Comparison of ENCODE assay signal across 9 mouse cellular contexts in genomic region chr13:111936081-111936857, GRCm38 (mm10).
DNase-seq lines count a peak whose midpoint lies in the region; ATAC-seq and TF ChIP-seq lines count a peak whose summit lies in the region.
"Had no signal": no experiment of that assay in that cellular context is flagged by ENCODE, and none has a peak within 500 bp of the region (broad histone marks: within the 10 kb centered on the region; RNA-seq: fewer than 3 reads in every experiment).

No protein-coding gene starts in this region.

- H3K4me1 ChIP-seq in liver, embryonic 11.5 days (replicated peaks; ENCODE audit: control insufficient read depth, insufficient read depth, low read length), result peaks cover 30% of the 10 kb centered on the region
- peaks cover 13% of the 10 kb centered on the region for H3K4me1 ChIP-seq in heart, adult 2 months (ENCODE audit: control insufficient read depth, insufficient read depth, low read length)
- H3K4me1 ChIP-seq in liver, embryonic 16.5 days (ENCODE audit: control insufficient read depth, low read depth, low read length), result peaks cover 71% of the 10 kb centered on the region

- WGBS in liver, embryonic 11.5 days, result 54% methylated on average over 9 of the region's 9 CpGs
- WGBS in heart, adult 2 months, result 32% methylated on average over 9 of the region's 9 CpGs
- 37% methylated on average over 9 of the region's 9 CpGs for WGBS in liver, embryonic 16.5 days (ENCODE audit: insufficient replicate concordance)

- peak; percentile 55 for DNase-seq in liver
- DNase-seq in liver, embryonic 11.5 days (ENCODE audit: low spot score), result no peak
- DNase-seq in adrenal gland, postnatal 10 days, result peak; percentile 80
- DNase-seq in heart, adult 2 months, result peak; percentile 76 to 85
- peak; percentile 75 for DNase-seq in kidney, adult 18-20 months
- peak; percentile 13 for DNase-seq in right cerebral cortex, postnatal 25 days
- no peak for DNase-seq in urinary bladder, adult 2 months (ENCODE audit: low spot score)

- H3K79me2 ChIP-seq in heart, adult 2 months (replicated peaks; ENCODE audit: control insufficient read depth, insufficient read depth, low read length), result no peaks in the 10 kb centered on the region

- ATAC-seq in liver, embryonic 11.5 days (replicated peaks; ENCODE audit: low FRiP score), result no peak
- ATAC-seq in liver, embryonic 16.5 days (ENCODE audit: low read depth), result no peak

- H3K9me3 ChIP-seq in liver, embryonic 11.5 days (ENCODE audit: control insufficient read depth, low read length), result no peaks in the 10 kb centered on the region
- no peaks in the 10 kb centered on the region for H3K9me3 ChIP-seq in liver, embryonic 16.5 days (replicated peaks; ENCODE audit: control insufficient read depth, low read length)
- H3K9me3 ChIP-seq: limb, embryonic 12.5 days had no signal

- no peaks in the 10 kb centered on the region for H3K27me3 ChIP-seq in liver, embryonic 11.5 days (replicated peaks; ENCODE audit: control insufficient read depth, insufficient read depth, low read length)
- H3K27me3 ChIP-seq in heart, adult 2 months (ENCODE audit: control insufficient read depth, insufficient read depth, low read length), result no peaks in the 10 kb centered on the region
- no peaks in the 10 kb centered on the region for H3K27me3 ChIP-seq in liver, embryonic 16.5 days (ENCODE audit: control insufficient read depth, insufficient read depth, low read depth, low read length)
- H3K27me3 ChIP-seq: limb, embryonic 12.5 days had no signal

- intact Hi-C loops in heart, adult 2 months (cut with DNase I), result loop anchor here (2.0 kb wide), 1 partner anchor 127 kb away; the partner anchor contains the start of gene Map3k1

- TF ChIP-seq POLR2A in heart, adult 2 months (IDR thresholded peaks at IDR 0.05; ENCODE audit: insufficient read depth, low read depth, low read length), result no peak

- TF ChIP-seq EP300 in heart, adult 2 months (IDR thresholded peaks at IDR 0.05; ENCODE audit: insufficient read depth, low read depth, low read length), result peak; percentile 88

- H3K4me3 ChIP-seq in liver, embryonic 11.5 days (ENCODE audit: low read depth, low read length), result no peak overlapping the region
- peak overlapping the region; percentile 24; the same call in 1 of the 2 replicates for H3K4me3 ChIP-seq in heart, adult 2 months
- H3K4me3 ChIP-seq in liver, embryonic 16.5 days (ENCODE audit: low read depth, low read length), result peak overlapping the region; percentile 14; the same call in 1 of the 2 replicates
- H3K4me3 ChIP-seq: limb, embryonic 12.5 days had no signal

- TF ChIP-seq CTCF in heart, adult 2 months (IDR thresholded peaks at IDR 0.05), result no peak

- H3K27ac ChIP-seq in liver, embryonic 11.5 days (ENCODE audit: low read depth, low read length), result no peak overlapping the region
- H3K27ac ChIP-seq in heart, adult 2 months, result peak overlapping the region; percentile 88
- H3K27ac ChIP-seq in liver, embryonic 16.5 days (ENCODE audit: low read length), result peak overlapping the region; percentile 67
- H3K27ac ChIP-seq: limb, embryonic 12.5 days had no signal

- no peaks in the 10 kb centered on the region for H3K36me3 ChIP-seq in liver, embryonic 11.5 days (ENCODE audit: control insufficient read depth, insufficient read depth, low read length)
- no peaks in the 10 kb centered on the region for H3K36me3 ChIP-seq in heart, adult 2 months (ENCODE audit: control insufficient read depth, insufficient read depth, low read length)
- H3K36me3 ChIP-seq in liver, embryonic 16.5 days (ENCODE audit: control insufficient read depth, insufficient read depth), result no peaks in the 10 kb centered on the region
- H3K36me3 ChIP-seq: limb, embryonic 12.5 days had no signal

- no peak overlapping the region for H3K4me2 ChIP-seq in liver, embryonic 11.5 days
- H3K4me2 ChIP-seq in liver, embryonic 16.5 days (ENCODE audit: low read depth, low read length), result no peak overlapping the region
- H3K4me2 ChIP-seq: limb, embryonic 12.5 days had no signal

- H3K9ac ChIP-seq in liver, embryonic 11.5 days (ENCODE audit: low read depth, low read length), result no peak overlapping the region
- H3K9ac ChIP-seq in heart, adult 2 months (ENCODE audit: low read depth, low read length), result no peak overlapping the region
- H3K9ac ChIP-seq in liver, embryonic 16.5 days (ENCODE audit: low read depth, low read length), result peak overlapping the region; percentile 19
- H3K9ac ChIP-seq: limb, embryonic 12.5 days had no signal

Comparison
In these comparisons a context has a peak if more than half of its experiments do, and no peak if none do; other contexts are left out.
1. DNase-seq: peak in liver (single experiment), adrenal gland, postnatal 10 days (single experiment), heart, adult 2 months (2 of 2), kidney, adult 18-20 months (single experiment) and right cerebral cortex, postnatal 25 days (single experiment); none in liver, embryonic 11.5 days (single experiment) and urinary bladder, adult 2 months (single experiment).